Mouse (Mus musculus) intestine, postnatal 0 days (tissue): ENCODE results near the gene Ccr4. TPM values are rescaled to one million over a fixed set of nuclear protein-coding genes. Genes with fewer than 3 reads are reported as not detected.

Experiments used
- ATAC-seq: fragments of 200-750 bp; cut with Nextera tagmentation; 2 replicates; pipeline ENCODE4 v1.8.0; 2017; ENCODE audit warnings: mild to moderate bottlenecking, moderate TSS enrichment, moderate library complexity
- H3K27ac ChIP-seq: fragments of 300-500 bp; sonication (generic); 2 replicates; pipeline ENCODE4 v1.5.1; 2014; ENCODE audit warnings: mild to moderate bottlenecking, low read depth, low read length, moderate library complexity
- H3K27me3 ChIP-seq: fragments of 300-500 bp; sonication (generic); replicated peaks from 2 replicates; pipeline ENCODE4 v1.6.1; 2014; ENCODE audit warnings: low read length, mixed read lengths; ENCODE audit not compliant: control insufficient read depth, insufficient read depth
- H3K36me3 ChIP-seq: fragments of 300-500 bp; sonication (generic); 2 replicates; pipeline ENCODE4 v1.6.1; 2014; ENCODE audit warnings: mild to moderate bottlenecking, moderate library complexity; ENCODE audit not compliant: control insufficient read depth, insufficient read depth
- H3K4me1 ChIP-seq: fragments of 300-500 bp; sonication (generic); replicated peaks from 2 replicates; pipeline ENCODE4 v1.6.1; 2014; ENCODE audit warnings: antibody characterized with exemption, low read length, mixed read lengths; ENCODE audit not compliant: control insufficient read depth, insufficient read depth
- H3K4me2 ChIP-seq: fragments of 300-500 bp; sonication (generic); replicated peaks from 2 replicates; pipeline ENCODE4 v1.6.1; 2014; ENCODE audit warnings: low read depth, mild to moderate bottlenecking, moderate library complexity
- H3K4me3 ChIP-seq: fragments of 300-500 bp; sonication (generic); 2 replicates; pipeline ENCODE4 v1.5.1; 2014; ENCODE audit warnings: low read depth, low read length
- H3K9ac ChIP-seq: fragments of 300-500 bp; sonication (generic); 2 replicates; pipeline ENCODE4 v1.6.1; 2014; ENCODE audit warnings: mild to moderate bottlenecking, low read depth, low read length
- H3K9me3 ChIP-seq: fragments of 300-500 bp; sonication (generic); 2 replicates; pipeline ENCODE4 v1.6.1; 2016; ENCODE audit warnings: mixed run types; ENCODE audit not compliant: control insufficient read depth
- CTCF ChIP-seq: sonication (generic); IDR thresholded peaks from 2 replicates; pipeline ENCODE4 v1.5.1; 2016; ENCODE audit warnings: low read depth, mild to moderate bottlenecking, control low read depth, antibody characterized with exemption, moderate library complexity
- WGBS: fragments of 180-500 bp; shearing (Covaris S2); extraction: QIAGEN DNeasy Blood & Tissue Kit; methylation state at CpG from one replicate; pipeline ENCODE4 v1.1.7; 2014; 5-methylcytosine and 5-hydroxymethylcytosine counted together
- polyA plus RNA-seq: library from polyadenylated mRNA; unstranded; fragments of >200 nt; fragmentation: Nextera tagmentation; extraction: Ambion mirVana; gene quantifications from 2 replicates; pipeline ENCODE4 v1.2.1, GENCODE M21; 2015

The Ccr4 gene
- polyA plus RNA-seq, 1 experiment from 2014 or later: 2.3 TPM

- Histone ChIP-seq H3K4me2 (no peak overlapping the region), H3K4me1 (no peaks in the 10 kb centered on the region), H3K27me3 (no peaks in the 10 kb centered on the region), H3K9me3 (no peaks in the 10 kb centered on the region), H3K36me3 (no peaks in the 10 kb centered on the region), H3K9ac (no peak overlapping the region), H3K4me3 (no peak overlapping the region), H3K27ac (no peak overlapping the region)
- no peak for ATAC-seq
- no peak for TF ChIP-seq CTCF
- 70% methylated on average over 7 of the region's 7 CpGs for WGBS
These were observed 8.2 kb downstream of the Ccr4 start for GRCm38 (mm10) chr9:114496469-114496868.

GRCm38 (mm10) chr9:114487481-114488258 lies 17.0 kb downstream of the Ccr4 start:
- WGBS: 39% methylated on average over 23 of the region's 23 CpGs
- Histone ChIP-seq H3K9me3 (no peaks in the 10 kb centered on the region), H3K9ac (peak overlapping the region; percentile 45), H3K27me3 (no peaks in the 10 kb centered on the region), H3K4me3 (no peak overlapping the region), H3K4me1 (0 out of 2 replicates have a peak, but pooled peaks cover 6% of the 10 kb centered on the region), H3K4me2 (peak overlapping the region; percentile 41), H3K27ac (peak overlapping the region; percentile 97), H3K36me3 (no peaks in the 10 kb centered on the region)
- TF ChIP-seq CTCF: no peak
- ATAC-seq: peak; percentile 96

GRCm38 (mm10) chr9:114486808-114487207 lies 17.9 kb downstream of the Ccr4 start:
- Histone ChIP-seq H3K9me3 (no peaks in the 10 kb centered on the region), H3K9ac (no peak overlapping the region), H3K27me3 (no peaks in the 10 kb centered on the region), H3K4me3 (no peak overlapping the region), H3K4me2 (0 out of 2 replicates have a peak overlapping the region, but pooled peaks have one; percentile 41), H3K36me3 (no peaks in the 10 kb centered on the region), H3K27ac (peak overlapping the region; percentile 97), H3K4me1 (0 out of 2 replicates have a peak, but pooled peaks cover 6% of the 10 kb centered on the region)
- TF ChIP-seq CTCF: peak; percentile 32
- 36% methylated on average over 4 of the region's 4 CpGs for WGBS
- ATAC-seq: peak; percentile 43

- ATAC-seq: no peak
These were observed 19.9 kb downstream of the Ccr4 start for GRCm38 (mm10) chr9:114484771-114485170.

GRCm38 (mm10) chr9:114480940-114481339 lies 23.8 kb downstream of the Ccr4 start:
- H3K4me2 ChIP-seq: no peak overlapping the region
- H3K4me1 ChIP-seq: no peaks in the 10 kb centered on the region
- no peak overlapping the region for H3K27ac ChIP-seq
- H3K9me3 ChIP-seq: no peaks in the 10 kb centered on the region
- no peak for TF ChIP-seq CTCF
- H3K4me3 ChIP-seq: no peak overlapping the region
- no peak for ATAC-seq
- no peak overlapping the region for H3K9ac ChIP-seq
- WGBS: 77% methylated on average over 3 of the region's 3 CpGs
- H3K36me3 ChIP-seq: no peaks in the 10 kb centered on the region; the same call in 1 of the 2 replicates
- H3K27me3 ChIP-seq: no peaks in the 10 kb centered on the region

More at GRCm38 (mm10) chr9:114484771-114485170, 19.9 kb downstream of the Ccr4 start:
- H3K9me3 ChIP-seq: no peaks in the 10 kb centered on the region
- no peak for TF ChIP-seq CTCF
- no peaks in the 10 kb centered on the region for H3K27me3 ChIP-seq
- H3K4me2 ChIP-seq: no peak overlapping the region
- H3K4me3 ChIP-seq: no peak overlapping the region
- H3K36me3 ChIP-seq: no peaks in the 10 kb centered on the region
- WGBS: 80% methylated on average over 5 of the region's 5 CpGs
- no peak overlapping the region for H3K27ac ChIP-seq
- H3K9ac ChIP-seq: no peak overlapping the region
- 0 out of 2 replicates have a peak, but pooled peaks cover 6% of the 10 kb centered on the region for H3K4me1 ChIP-seq

- no peaks in the 10 kb centered on the region for H3K27me3 ChIP-seq
- TF ChIP-seq CTCF: no peak
- H3K4me1 ChIP-seq: no peaks in the 10 kb centered on the region; the same call in 1 of the 2 replicates
- no peaks in the 10 kb centered on the region for H3K9me3 ChIP-seq
- no peak overlapping the region for H3K4me3 ChIP-seq
- peaks cover 11% of the 10 kb centered on the region; the same call in 1 of the 2 replicates for H3K36me3 ChIP-seq
- no peak overlapping the region for H3K9ac ChIP-seq
- no peak overlapping the region for H3K27ac ChIP-seq
- 96% methylated on average over 9 of the region's 9 CpGs for WGBS
- no peak overlapping the region for H3K4me2 ChIP-seq
- no peak for ATAC-seq
These were observed 27.7 kb downstream of the Ccr4 start for GRCm38 (mm10) chr9:114477019-114477418.
